Mouse (Mus musculus) left cerebral cortex, postnatal 36 days (tissue): ENCODE results near the gene Tmem163. TPM values are rescaled to one million over a fixed set of nuclear protein-coding genes. Genes with fewer than 3 reads are reported as not detected.
A peak's percentile ranks its signal among the peaks of the same experiment; 100 is the strongest.

Source experiments
- DNase-seq, 2 experiments: peaks; one replicate each; pipeline ENCODE4 v3.0.0; 2021 to 2022; ENCODE audit warnings: low spot score in 2 of 2, mixed read lengths in 1 of 2
- intact Hi-C: fragments of 180-260 bp; cut with DNase I; formaldehyde crosslinking; loops from one replicate; pipeline ENCODE4 v1.15.1; 2025
- total RNA-seq, 2 experiments: library from RNA; stranded (reverse); gene quantifications; 2 replicates each; pipeline ENCODE4 v1.2.3; 2021

Tmem163 gene
- total RNA-seq, 2 experiments from 2014 or later = 22.6 to 29.6 TPM

DNA sequence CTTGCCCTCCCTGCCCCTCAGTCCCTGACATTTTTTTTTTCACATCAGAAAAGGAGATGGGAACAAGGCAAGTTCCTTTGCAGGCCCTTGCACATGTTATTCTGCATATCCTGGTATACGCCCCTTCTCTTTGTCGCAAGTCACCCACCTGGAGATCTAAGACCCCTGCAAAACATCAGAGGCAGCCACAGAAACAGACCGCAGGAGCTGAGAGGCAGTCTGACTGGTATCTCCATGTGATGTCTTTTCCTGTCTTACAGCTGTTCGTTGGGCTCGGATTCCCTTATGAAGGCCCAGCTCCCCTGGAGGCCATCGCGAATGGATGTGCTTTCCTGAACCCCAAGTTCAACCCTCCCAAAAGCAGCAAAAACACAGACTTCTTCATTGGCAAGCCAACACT is 219.8 kb downstream of the Tmem163 start:
- intact Hi-C loops = loop anchor here (1.0 to 5.0 kb wide), 3 partner anchors 52 to 442 kb away; partner anchors contain the start of gene Mgat5
- no peak for DNase-seq

DNA sequence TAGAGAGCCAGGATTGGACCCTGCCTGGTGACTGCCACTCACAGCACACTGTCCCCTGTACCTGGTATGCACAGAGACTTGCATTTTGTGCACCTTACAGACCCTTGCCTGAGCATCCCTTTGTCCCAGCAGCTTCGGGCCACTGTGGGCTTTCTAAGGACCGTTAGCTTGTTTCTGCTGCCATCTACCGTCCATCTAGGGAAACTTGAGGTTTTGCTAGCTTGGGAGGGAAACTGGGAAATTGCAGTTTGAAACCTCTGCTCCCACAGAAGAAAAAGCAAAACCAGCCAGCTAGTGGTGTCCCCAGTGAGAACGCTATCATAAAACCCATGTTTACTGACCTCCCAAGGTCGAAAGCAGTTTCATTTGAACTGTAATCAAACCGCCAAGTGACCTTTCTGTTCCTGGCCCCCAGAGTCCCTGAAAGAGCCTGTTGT is 220.3 kb downstream of the Tmem163 start:
- intact Hi-C loops = loop anchor here (1.0 to 5.0 kb wide), 3 partner anchors 52 to 442 kb away; partner anchors contain the start of gene Mgat5
- DNase-seq = peak; percentile 39 to 60

DNA sequence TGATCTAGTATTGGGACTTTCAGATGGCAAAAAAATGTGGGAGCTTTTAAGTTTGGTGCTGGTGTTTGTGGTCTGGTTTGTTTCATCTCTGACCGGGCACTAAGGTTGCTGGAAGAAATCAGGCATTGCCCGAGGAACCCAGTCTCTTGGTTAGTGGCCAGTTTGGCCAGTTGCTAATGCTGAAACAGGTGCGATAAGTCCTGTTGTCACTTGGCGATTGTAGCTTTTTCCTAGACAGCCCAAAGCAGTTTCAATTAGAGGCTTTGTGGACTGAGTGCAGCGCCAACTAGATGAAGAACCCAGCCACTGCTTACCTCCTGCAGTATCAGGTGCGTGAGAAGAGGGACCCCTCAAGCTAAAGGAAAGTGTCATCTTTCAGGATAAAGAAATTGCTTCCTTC is 226.0 kb downstream of the Tmem163 start:
- intact Hi-C loops = no loop called here
- no peak for DNase-seq

DNA sequence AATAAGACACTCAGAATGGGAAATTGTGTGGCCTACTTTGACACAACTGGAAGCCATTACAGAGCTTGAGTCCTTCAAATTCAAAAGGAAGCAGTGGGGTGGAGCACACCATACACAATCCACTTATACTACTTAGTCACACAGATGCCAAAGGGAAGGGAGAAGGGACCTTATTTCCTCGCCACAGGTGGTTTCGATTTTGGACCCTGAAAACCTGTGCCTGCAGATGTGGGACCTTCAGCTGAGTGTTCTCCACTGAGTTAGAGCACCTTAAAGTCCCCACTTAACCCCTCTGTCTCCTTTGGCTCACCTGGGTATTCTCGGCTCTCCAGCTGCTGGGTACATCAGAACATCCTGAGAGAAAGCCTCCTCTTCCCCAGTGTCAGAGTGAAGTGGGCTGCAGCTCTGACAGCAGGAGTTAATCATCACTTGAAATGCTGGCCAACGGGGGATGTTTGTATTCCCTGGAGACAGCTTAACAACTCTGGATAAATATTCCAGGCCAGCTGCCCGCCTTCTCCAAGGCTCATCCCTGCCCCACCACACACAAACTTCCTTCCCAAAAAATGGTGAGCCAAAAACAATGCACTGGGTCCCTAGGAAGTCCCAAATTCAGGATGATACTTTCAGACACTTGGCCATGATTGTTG is 234.4 kb downstream of the Tmem163 start:
- DNase-seq = no peak
- intact Hi-C loops = no loop called here

DNA sequence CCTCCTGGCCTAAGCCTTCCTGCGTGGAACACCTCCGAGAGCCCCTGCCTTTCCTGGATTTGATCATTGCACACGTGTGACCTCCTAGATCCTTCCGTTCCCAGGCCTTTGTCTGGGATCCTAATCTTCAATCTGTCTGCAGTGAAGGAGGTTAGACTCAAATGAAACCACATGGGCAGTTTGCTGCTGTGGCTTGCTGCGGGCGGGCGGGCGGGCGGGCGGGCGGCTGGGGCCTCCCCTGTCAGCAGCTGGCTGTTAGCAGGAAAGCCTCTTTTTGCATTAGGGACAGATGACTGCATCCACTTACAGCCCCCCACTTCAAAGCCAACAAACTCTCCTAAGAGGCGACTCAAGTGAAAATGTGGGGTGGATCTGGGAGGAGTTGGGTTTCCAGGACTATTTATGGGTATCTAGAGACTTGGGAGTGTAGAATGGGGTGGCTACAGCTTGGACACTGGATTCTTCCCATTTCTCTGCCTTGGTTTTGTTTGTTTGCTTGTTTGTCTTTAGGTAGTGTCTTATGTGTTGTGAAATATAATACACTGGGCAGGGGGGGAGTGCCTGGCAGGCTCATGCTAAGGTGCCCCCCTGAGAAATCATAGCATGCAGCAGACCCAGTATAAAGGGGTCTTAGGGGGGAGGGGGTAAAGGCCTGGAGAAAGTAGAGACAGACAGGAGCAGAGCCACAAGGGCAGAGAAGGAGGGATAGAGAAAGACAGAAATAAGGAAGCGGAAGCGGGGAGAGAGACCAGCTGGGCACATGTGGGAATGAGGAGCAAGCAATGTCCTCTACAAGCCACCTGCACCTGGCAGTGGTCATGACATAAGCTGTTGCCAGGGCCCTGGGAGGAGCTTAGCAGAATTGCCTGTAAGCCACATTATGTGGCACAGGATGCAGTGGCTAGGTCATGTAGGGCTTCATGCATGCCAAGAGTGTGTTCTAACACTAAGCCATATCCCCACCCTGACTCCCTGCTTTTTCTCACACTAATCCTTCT is 236.2 kb downstream of the Tmem163 start:
- intact Hi-C loops = no loop called here
- no peak for DNase-seq

DNA sequence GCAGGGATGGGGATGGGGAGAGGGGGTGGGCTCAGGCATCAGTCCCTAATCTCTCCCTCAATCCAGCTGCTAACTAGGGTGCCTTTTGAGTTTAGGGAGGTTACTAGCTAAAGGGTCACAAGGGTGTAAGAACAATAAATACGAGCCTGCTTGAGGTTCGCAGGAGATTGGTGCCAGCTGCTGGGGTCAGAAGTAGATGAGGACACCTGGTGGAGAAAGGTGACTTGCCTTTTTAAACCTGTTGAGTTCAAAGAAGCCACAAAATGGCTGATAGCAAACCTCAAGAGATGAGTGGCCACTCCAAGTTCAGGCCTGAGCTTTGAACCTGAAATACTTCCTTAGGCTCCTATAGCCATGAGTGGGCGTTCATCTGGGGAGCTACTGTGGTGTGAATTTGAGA is 237.6 kb downstream of the Tmem163 start:
- DNase-seq = no peak
- intact Hi-C loops = no loop called here

DNA sequence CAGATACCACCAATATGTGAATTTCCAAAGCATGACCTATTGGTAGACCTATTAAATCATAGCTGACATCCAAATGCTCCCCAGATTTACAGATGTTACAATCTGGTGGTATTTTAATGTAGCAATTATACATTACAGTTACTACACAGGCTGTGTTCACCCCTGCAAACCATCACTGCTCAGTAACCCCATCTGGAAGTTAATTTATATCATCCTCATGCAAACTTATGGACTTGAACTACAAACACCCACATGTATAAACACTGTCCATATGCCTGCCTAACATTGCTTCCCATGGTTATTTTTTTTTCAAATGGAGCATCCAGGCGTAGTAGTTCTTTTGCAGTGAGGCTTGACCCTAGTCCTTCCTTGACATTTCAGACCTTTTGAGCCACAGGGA is 238.3 kb downstream of the Tmem163 start:
- intact Hi-C loops = no loop called here
- no peak for DNase-seq

DNA sequence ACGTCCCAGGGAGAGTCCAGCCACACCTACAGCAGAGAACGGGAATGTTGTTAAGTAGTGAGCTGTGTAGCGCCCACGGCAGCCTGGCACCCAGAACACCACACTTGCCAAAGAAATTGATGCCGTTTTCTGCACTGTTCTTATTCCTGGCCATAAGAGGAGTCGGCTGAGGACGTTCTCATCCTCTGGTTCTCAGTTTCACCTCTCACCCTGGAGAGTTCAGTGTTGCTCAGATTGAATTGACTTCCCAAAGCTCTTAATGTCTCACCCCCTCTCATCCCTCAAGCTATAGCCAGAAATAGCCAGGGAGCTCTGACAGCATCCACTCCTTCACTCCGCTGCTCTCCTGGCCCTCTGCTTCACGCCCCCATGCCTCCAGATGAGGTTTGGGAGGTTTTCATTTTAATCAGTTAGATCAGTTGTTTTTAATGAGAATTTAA is 239.9 kb downstream of the Tmem163 start:
- intact Hi-C loops = no loop called here
- DNase-seq = peak; percentile 58 to 65

DNA sequence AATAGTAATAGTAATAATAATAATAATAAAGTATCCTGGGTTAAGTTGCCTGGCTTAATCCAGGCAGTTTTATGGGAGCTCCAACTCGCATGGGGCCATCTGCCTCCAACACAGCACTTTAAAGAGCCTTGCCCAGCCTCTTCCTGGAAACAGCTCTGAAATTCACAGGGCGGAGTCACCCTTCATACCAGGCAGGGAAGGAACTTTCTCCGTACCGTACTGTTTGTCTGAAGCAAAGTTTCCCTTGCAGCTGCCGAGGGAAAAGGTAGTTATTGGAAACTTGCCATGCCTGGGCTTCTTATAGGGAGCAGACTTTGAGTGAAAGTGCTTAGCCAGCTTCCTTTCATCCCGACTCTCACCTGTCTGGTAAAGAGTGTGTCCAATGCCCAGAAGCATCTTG is 242.3 kb downstream of the Tmem163 start:
- DNase-seq = no peak
- intact Hi-C loops = no loop called here

Other genes with a start within 250 kb of the Tmem163 start
- not detected for gene Acmsd, start 49.9 kb upstream of the Tmem163 start, total RNA-seq
- 10 to 100 TPM; 50.8 to 72.3 TPM for gene Ccnt2, start 94.6 kb upstream of the Tmem163 start, total RNA-seq
- gene Map3k19, start 175.5 kb upstream of the Tmem163 start, total RNA-seq = 1 to 10 TPM; 4.4 to 8.7 TPM
- 10 to 100 TPM; 72.2 to 78.2 TPM for gene Rab3gap1, start 189.2 kb upstream of the Tmem163 start, total RNA-seq